Mouse (Mus musculus) intestine, embryonic 14.5 days (tissue): ENCODE results near the gene Bpifc. TPM values are rescaled to one million over a fixed set of nuclear protein-coding genes. Genes with fewer than 3 reads are reported as not detected.
A peak's percentile ranks its signal among the peaks of the same experiment; 100 is the strongest.

Experiments used
- ATAC-seq: fragments of 200-750 bp; cut with Nextera tagmentation; replicated peaks from 2 replicates; pipeline ENCODE4 v1.8.0; 2017; ENCODE audit warnings: low read depth, moderate number of reproducible peaks, moderate TSS enrichment, moderate library complexity; ENCODE audit not compliant: low FRiP score, low TSS enrichment
- DNase-seq: peaks from one replicate; pipeline ENCODE4 v3.0.0-alpha.2; 2018; ENCODE audit warnings: low spot score
- H3K27ac ChIP-seq: fragments of 300-500 bp; sonication (generic); 2 replicates; pipeline ENCODE4 v1.5.1; 2014; ENCODE audit warnings: low read depth, mild to moderate bottlenecking, control low read depth
- H3K27me3 ChIP-seq: fragments of 300-500 bp; sonication (generic); replicated peaks from 2 replicates; pipeline ENCODE4 v1.6.1; 2014; ENCODE audit warnings: low read length, control low read depth; ENCODE audit not compliant: control insufficient read depth, insufficient read depth
- H3K36me3 ChIP-seq: fragments of 300-500 bp; sonication (generic); 2 replicates; pipeline ENCODE4 v1.6.1; 2014; ENCODE audit warnings: low read length, control low read depth; ENCODE audit not compliant: control insufficient read depth, insufficient read depth
- H3K4me1 ChIP-seq: fragments of 300-500 bp; sonication (generic); replicated peaks from 2 replicates; pipeline ENCODE4 v1.6.1; 2014; ENCODE audit warnings: low read length, control low read depth, mixed read lengths; ENCODE audit not compliant: control insufficient read depth, insufficient read depth
- H3K4me2 ChIP-seq: fragments of 300-500 bp; sonication (generic); 2 replicates; pipeline ENCODE4 v1.6.1; 2014; ENCODE audit warnings: low read length
- H3K4me3 ChIP-seq: fragments of 300-500 bp; sonication (generic); 2 replicates; pipeline ENCODE4 v1.5.1; 2014; ENCODE audit warnings: low read depth, low read length, control low read depth, mixed read lengths
- H3K9ac ChIP-seq: fragments of 300-500 bp; sonication (generic); 2 replicates; pipeline ENCODE4 v1.6.1; 2014; ENCODE audit warnings: mild to moderate bottlenecking, low read length
- H3K9me3 ChIP-seq: fragments of 300-500 bp; sonication (generic); 2 replicates; pipeline ENCODE4 v1.6.1; 2016; ENCODE audit warnings: low read length, control low read depth; ENCODE audit not compliant: control insufficient read depth
- WGBS: fragments of 180-500 bp; shearing (Covaris S2); extraction: QIAGEN DNeasy Blood & Tissue Kit; methylation state at CpG from one replicate; pipeline ENCODE4 v1.1.7; 2014; 5-methylcytosine and 5-hydroxymethylcytosine counted together
- polyA plus RNA-seq: library from polyadenylated mRNA; unstranded; fragments of >200 nt; fragmentation: Nextera tagmentation; extraction: Ambion mirVana; gene quantifications from 2 replicates; pipeline ENCODE4 v1.2.1, GENCODE M21; 2014

Bpifc gene
- polyA plus RNA-seq, result 0.07 TPM in 1 of 2 replicates, not detected in the other

DNA sequence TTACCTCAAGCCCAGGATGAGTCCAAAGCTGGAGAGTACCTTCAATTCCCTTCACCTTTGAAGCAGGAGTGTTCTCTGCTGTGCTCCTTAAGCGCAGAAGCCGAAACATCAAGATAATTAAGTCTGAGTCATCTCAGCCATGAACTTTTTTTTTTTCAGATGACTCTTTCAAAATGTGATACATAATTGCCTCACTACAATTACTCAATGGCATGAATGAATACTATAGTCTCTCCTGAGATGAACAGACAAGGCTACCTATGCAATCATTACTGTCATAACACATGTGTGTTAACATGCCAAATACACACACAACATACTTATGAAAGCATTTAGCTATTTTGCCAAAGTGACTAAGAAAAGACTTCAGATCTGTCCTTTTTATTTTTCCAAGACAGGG is at the start of gene Bpifc:
TSS of gene Bpifc (minus strand) at position 115 of the 400 bp plus-strand sequence.
- no peaks in the 10 kb centered on the region for H3K36me3 ChIP-seq
- no peaks in the 10 kb centered on the region for H3K4me1 ChIP-seq
- no peaks in the 10 kb centered on the region for H3K9me3 ChIP-seq
- 86% methylated on average over 2 of the region's 2 CpGs for WGBS
- no peak within 1 kb of the TSS for H3K4me3 ChIP-seq
- DNase-seq (no peak), ATAC-seq (no peak)
- no peak within 1 kb of the TSS for H3K9ac ChIP-seq
- no peaks in the 10 kb centered on the region for H3K27me3 ChIP-seq
- no peak within 1 kb of the TSS for H3K4me2 ChIP-seq
- H3K27ac ChIP-seq, result no peak within 1 kb of the TSS

DNA sequence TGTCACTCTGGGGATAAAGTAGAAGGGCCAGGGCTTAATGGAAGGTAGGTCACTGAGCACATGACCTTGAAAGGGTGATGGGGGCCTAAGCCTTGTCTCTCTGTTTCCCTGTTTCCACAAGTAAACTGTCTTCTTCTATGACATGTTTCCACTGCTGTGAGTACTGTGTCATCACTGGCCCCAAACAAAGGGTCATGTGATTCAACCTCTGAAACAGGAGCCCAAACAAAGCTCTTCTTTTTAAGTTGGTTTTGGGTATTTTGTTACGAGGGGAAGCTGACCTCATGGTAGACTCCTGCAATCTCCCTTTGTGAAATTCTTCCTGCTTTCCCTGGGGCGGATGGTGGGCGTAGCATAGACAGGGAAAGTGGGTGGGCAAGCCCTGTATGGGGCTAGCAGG is 48.6 kb upstream of the Bpifc start:
- Histone ChIP-seq H3K9me3 (peaks cover 5% of the 10 kb centered on the region; the same call in 1 of the 2 replicates), H3K27ac (no peak overlapping the region), H3K4me3 (no peak overlapping the region), H3K36me3 (no peaks in the 10 kb centered on the region), H3K4me2 (no peak overlapping the region), H3K9ac (no peak overlapping the region), H3K4me1 (no peaks in the 10 kb centered on the region), H3K27me3 (no peaks in the 10 kb centered on the region)
- no peak for ATAC-seq
- no peak for DNase-seq
- 64% methylated on average over 3 of the region's 3 CpGs for WGBS

DNA sequence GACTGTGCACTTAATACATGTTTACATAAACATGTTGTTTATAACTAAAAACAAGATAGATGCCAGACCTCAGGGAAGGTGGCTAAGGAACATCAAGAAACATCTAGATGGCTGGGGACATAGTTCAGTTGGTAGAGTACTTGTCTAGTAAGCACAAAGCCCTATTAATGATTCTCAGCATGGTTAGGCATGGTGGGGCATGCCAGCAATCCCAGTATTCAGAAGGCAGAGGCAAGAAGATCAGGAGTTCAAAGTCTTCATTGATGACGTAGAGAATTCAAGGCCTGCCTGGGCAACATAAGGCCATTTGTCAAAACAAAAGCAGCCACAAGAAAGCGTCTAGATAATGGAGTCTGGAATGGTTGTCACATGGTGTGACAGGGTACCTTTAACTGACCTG is 46.0 kb upstream of the Bpifc start:
- no peak overlapping the region for H3K27ac ChIP-seq
- DNase-seq, result no peak
- H3K27me3 ChIP-seq, result no peaks in the 10 kb centered on the region
- no peak overlapping the region for H3K4me2 ChIP-seq
- no peak for ATAC-seq
- 55% methylated on average over 2 of the region's 2 CpGs for WGBS
- H3K4me1 ChIP-seq, result no peaks in the 10 kb centered on the region
- peaks cover 5% of the 10 kb centered on the region; the same call in 1 of the 2 replicates for H3K9me3 ChIP-seq
- no peak overlapping the region for H3K4me3 ChIP-seq
- H3K36me3 ChIP-seq, result 0 out of 2 replicates have a peak, but pooled peaks cover 4% of the 10 kb centered on the region
- no peak overlapping the region for H3K9ac ChIP-seq

DNA sequence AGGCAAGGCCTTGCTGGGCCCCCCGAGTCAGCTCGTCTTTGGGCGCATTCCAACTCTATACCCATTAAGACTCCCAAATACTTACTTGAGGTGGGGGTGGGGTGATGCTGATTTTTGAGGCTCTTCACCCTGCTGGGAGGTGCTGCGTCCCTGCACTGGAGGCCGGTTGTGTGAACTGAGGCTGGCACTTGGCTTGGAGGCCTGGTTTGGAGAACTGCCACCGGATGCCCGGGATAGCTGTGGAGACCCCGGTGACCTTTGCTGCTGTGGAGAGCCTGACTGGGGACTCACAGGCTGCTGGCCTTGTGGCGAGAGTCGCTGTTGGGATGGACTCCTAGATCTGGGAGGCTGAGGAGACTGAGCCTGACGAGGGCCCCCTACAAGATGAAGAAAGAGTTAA is 45.6 kb upstream of the Bpifc start:
- Histone ChIP-seq H3K36me3 (0 out of 2 replicates have a peak, but pooled peaks cover 4% of the 10 kb centered on the region), H3K27ac (no peak overlapping the region), H3K27me3 (no peaks in the 10 kb centered on the region), H3K9me3 (peaks cover 5% of the 10 kb centered on the region; the same call in 1 of the 2 replicates), H3K4me3 (no peak overlapping the region), H3K4me2 (no peak overlapping the region), H3K9ac (no peak overlapping the region), H3K4me1 (no peaks in the 10 kb centered on the region)
- 75% methylated on average over 11 of the region's 11 CpGs for WGBS
- ATAC-seq, result no peak; the same call in 1 of the 2 replicates
- no peak for DNase-seq

DNA sequence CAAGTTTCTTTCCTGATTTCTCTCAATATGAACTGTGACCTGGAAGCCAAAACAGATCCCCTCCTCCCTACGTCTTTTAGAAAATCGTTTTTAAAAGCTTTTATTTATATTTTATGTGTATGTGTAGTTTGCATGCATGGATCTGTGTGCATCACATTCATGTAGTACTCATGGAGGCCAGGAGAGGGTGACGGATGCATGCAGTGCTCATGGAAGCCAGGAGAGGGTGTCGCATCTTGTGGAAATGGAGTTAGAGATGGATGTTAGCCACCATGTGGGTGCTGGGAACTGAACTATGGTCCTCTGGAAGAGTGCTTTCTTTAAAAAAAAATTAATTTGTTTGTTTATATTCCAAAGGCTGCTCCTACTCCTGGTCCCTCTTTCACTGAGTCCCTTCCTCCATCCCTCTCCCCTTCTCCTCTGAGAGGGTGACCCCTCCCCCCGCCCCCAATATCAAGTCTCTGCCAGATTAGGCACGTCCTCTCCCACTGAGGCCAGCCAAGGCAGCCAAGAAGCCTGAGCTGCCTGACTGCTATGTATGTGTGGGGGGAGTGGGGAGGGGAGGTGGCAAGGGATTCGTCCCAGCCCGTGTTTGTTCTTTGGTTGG is 44.7 kb upstream of the Bpifc start:
- H3K4me2 ChIP-seq, result no peak overlapping the region
- ATAC-seq (no peak), DNase-seq (peak; percentile 48)

DNA sequence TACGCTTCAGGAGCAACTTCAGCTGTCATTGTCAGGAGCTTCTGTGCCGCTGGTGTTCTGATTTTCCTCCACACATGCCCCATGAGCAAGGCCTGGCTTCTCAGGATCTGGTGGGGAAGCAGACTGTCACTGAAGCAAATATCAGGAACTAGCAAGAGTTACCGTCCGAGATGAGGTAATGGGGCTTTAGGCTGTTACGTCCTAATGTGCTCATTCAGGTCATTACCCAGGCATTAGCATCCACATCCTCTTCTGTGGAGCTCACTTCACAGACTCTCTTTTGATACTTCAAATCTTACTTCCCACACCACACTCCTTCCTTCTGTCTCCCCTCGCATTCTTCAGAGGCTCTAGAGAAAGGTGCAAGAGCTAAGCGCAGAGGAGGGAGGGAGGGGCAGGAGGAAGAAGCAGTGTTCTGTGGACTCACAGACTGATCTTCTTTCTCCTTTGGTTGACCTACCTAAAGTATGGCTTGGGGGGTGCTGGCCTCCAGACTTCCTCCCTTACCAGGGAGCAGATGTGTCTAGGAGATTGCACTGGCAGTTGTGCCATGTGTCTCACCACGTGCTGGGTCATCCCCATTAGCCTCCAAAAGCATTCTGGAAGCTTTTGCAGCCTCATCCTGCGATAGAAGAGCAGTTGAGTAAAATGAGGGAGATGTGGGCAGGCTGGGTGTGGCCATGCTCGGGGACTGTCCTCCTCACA is 41.3 kb upstream of the Bpifc start:
- H3K27ac ChIP-seq, result no peak overlapping the region
- 73% methylated on average over 10 of the region's 10 CpGs for WGBS
- H3K9ac ChIP-seq, result no peak overlapping the region
- no peaks in the 10 kb centered on the region for H3K4me1 ChIP-seq
- no peaks in the 10 kb centered on the region for H3K9me3 ChIP-seq
- no peak overlapping the region for H3K4me3 ChIP-seq
- H3K36me3 ChIP-seq, result peaks cover 14% of the 10 kb centered on the region
- no peaks in the 10 kb centered on the region for H3K27me3 ChIP-seq
- ATAC-seq (no peak), DNase-seq (peak; percentile 49)
- H3K4me2 ChIP-seq, result no peak overlapping the region

More for the DNA sequence above, 44.7 kb upstream of the Bpifc start:
- H3K4me1 ChIP-seq, result no peaks in the 10 kb centered on the region
- H3K27ac ChIP-seq, result no peak overlapping the region
- peaks cover under 1% of the 10 kb centered on the region; the same call in 1 of the 2 replicates for H3K9me3 ChIP-seq
- 80% methylated on average over 8 of the region's 8 CpGs for WGBS
- no peak overlapping the region for H3K4me3 ChIP-seq
- 0 out of 2 replicates have a peak, but pooled peaks cover 4% of the 10 kb centered on the region for H3K36me3 ChIP-seq
- no peaks in the 10 kb centered on the region for H3K27me3 ChIP-seq
- H3K9ac ChIP-seq, result no peak overlapping the region

DNA sequence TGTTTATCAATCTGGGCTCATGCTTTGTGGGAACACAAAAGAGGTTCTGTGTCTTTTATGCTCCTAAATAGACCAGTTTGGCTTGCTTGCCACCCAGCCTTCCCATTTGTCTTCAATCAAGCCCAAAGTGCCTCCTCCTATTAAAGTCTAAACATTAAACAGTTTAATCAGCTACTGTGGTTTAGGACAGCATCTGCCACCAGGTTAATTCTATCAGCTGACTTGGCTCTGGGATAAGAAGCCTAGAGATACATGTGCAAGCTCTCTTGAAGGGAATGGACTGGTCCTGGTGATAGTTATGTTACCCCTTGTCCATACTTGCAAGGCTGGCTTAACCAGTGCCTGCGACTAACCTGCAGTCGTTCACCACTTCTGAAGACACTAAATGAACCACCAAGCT is 38.8 kb upstream of the Bpifc start:
- Histone ChIP-seq H3K4me1 (no peaks in the 10 kb centered on the region), H3K4me3 (no peak overlapping the region), H3K27me3 (no peaks in the 10 kb centered on the region), H3K9ac (no peak overlapping the region), H3K9me3 (no peaks in the 10 kb centered on the region), H3K27ac (no peak overlapping the region), H3K36me3 (peaks cover 24% of the 10 kb centered on the region), H3K4me2 (no peak overlapping the region)
- DNase-seq, result peak; percentile 29
- no peak for ATAC-seq
- 70% methylated on average over 2 of the region's 2 CpGs for WGBS

DNA sequence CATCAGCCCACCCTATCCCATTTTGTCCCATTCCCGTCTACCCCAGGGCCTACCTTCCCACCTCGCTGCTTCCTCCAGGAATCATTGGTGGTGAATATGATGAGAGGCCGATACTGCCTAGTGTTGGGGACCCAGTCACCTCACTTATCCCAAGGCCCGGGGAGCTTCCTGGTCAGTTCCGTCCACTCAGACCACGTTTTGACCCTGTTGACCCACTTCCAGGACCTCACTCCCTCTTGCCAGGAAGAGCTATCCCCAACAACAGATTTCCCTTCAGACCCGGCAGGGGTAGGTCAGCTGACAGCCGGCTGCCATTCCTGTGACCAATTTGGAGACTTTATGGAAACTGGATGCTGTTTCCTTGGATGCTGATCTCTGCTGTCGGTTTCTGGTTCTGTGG is 36.1 kb upstream of the Bpifc start:
- Histone ChIP-seq H3K27ac (no peak overlapping the region), H3K4me1 (no peaks in the 10 kb centered on the region), H3K36me3 (peaks cover 38% of the 10 kb centered on the region), H3K9ac (no peak overlapping the region), H3K27me3 (no peaks in the 10 kb centered on the region), H3K4me3 (no peak overlapping the region), H3K4me2 (no peak overlapping the region), H3K9me3 (no peaks in the 10 kb centered on the region)
- 89% methylated on average over 9 of the region's 9 CpGs for WGBS
- DNase-seq (peak; percentile 29), ATAC-seq (no peak)
